In genomic region chr9:105719367-105719766, GRCm38 (mm10) we compare ENCODE assay signal across 18 mouse cellular contexts.
"Had no signal": no experiment of that assay in that cellular context is flagged by ENCODE, and none has a peak within 500 bp of the region (broad histone marks: within the 10 kb centered on the region; RNA-seq: fewer than 3 reads in every experiment).

No protein-coding gene starts in this region.

- H3K27me3 ChIP-seq: liver, embryonic 13.5 days; lung, embryonic 15.5 days; megakaryocyte, embryonic 14.5 days; midbrain, embryonic 12.5 days; neural tube, embryonic 13.5 days; stomach, embryonic 15.5 days had no signal

- H3K4me3 ChIP-seq: liver, embryonic 13.5 days; lung, embryonic 15.5 days; megakaryocyte, embryonic 14.5 days; midbrain, embryonic 12.5 days; neural tube, embryonic 13.5 days; stomach, embryonic 15.5 days had no signal

- H3K4me2 ChIP-seq: liver, embryonic 13.5 days; lung, embryonic 15.5 days; midbrain, embryonic 12.5 days; neural tube, embryonic 13.5 days; stomach, embryonic 15.5 days had no signal

- ATAC-seq: liver, postnatal 0 days; midbrain, embryonic 16.5 days had no signal

- H3K4me1 ChIP-seq: liver, embryonic 13.5 days; lung, embryonic 15.5 days; megakaryocyte, embryonic 14.5 days; midbrain, embryonic 12.5 days; stomach, embryonic 15.5 days had no signal

- DNase-seq: kidney, postnatal 36 days; layer of hippocampus, adult 9-11 months; liver; liver, embryonic 13.5 days; liver, postnatal 0 days; lung, postnatal 14 days; retina, postnatal 1 day; right cerebral cortex, postnatal 14 days; thymus, adult 2 months; thymus, postnatal 25 days had no signal

- H3K9ac ChIP-seq: liver, embryonic 13.5 days; liver, postnatal 0 days; lung, embryonic 15.5 days; midbrain, embryonic 12.5 days; neural tube, embryonic 13.5 days; stomach, embryonic 15.5 days had no signal

- H3K36me3 ChIP-seq: liver, embryonic 13.5 days; lung, embryonic 15.5 days; midbrain, embryonic 12.5 days; neural tube, embryonic 13.5 days; stomach, embryonic 15.5 days had no signal

- H3K27ac ChIP-seq: kidney, postnatal 0 days; liver, embryonic 13.5 days; lung, embryonic 15.5 days; macrophage; midbrain, embryonic 12.5 days; neural tube, embryonic 13.5 days; stomach, embryonic 15.5 days had no signal

- H3K9me3 ChIP-seq: liver, embryonic 13.5 days; lung, embryonic 15.5 days; megakaryocyte, embryonic 14.5 days; midbrain, embryonic 12.5 days; neural tube, embryonic 13.5 days; stomach, embryonic 15.5 days had no signal
